In genomic region chr1:58711365-58712016, GRCm38 (mm10) we compare ENCODE assay signal across 8 mouse cellular contexts. TPM values are rescaled to one million over a fixed set of nuclear protein-coding genes. Genes with fewer than 3 reads are reported as not detected.
DNase-seq lines count a peak whose midpoint lies in the region; ATAC-seq and TF ChIP-seq lines count a peak whose summit lies in the region.

TSS of gene Cflar (plus strand) at chr1:58711508.

- H3K27me3 ChIP-seq in G1E (ENCODE audit: insufficient read depth, low read length) = no peaks in the 10 kb centered on the region
- no peaks in the 10 kb centered on the region for H3K27me3 ChIP-seq in forebrain, embryonic 14.5 days (replicated peaks; ENCODE audit: control insufficient read depth, insufficient read depth, low read length)
- H3K27me3 ChIP-seq in lung, postnatal 0 days (replicated peaks; ENCODE audit: insufficient read depth, low read length) = no peaks in the 10 kb centered on the region

- TF ChIP-seq EP300 in lung, postnatal 0 days (IDR thresholded peaks at IDR 0.05) = no peak; the same call in 1 of the 2 replicates

- intact Hi-C loops in heart, postnatal 25 days (cut with DNase I) = loop anchor here (1.0 kb wide), 1 partner anchor 59 kb away; no protein-coding TSS in a partner anchor

- H3K27ac ChIP-seq in forebrain, embryonic 14.5 days (ENCODE audit: low read depth, low read length) = peak within 1 kb of the TSS; percentile 86
- H3K27ac ChIP-seq in layer of hippocampus, adult 2 months = peak within 1 kb of the TSS; percentile 98
- H3K27ac ChIP-seq in lung, postnatal 0 days (ENCODE audit: low read length) = peak within 1 kb of the TSS; percentile 99

- 0 out of 2 replicates have a peak, but pooled peaks cover 3% of the 10 kb centered on the region for H3K9me3 ChIP-seq in G1E (replicated peaks)
- H3K9me3 ChIP-seq in forebrain, embryonic 14.5 days (replicated peaks; ENCODE audit: control insufficient read depth, low read length) = no peaks in the 10 kb centered on the region
- no peaks in the 10 kb centered on the region for H3K9me3 ChIP-seq in lung, postnatal 0 days (ENCODE audit: low read length)

- under 1% methylated on average over 45 of the region's 45 CpGs for WGBS in forebrain, embryonic 14.5 days
- WGBS in lung, postnatal 0 days = 1% methylated on average over 45 of the region's 45 CpGs

- H3K9ac ChIP-seq in forebrain, embryonic 14.5 days (ENCODE audit: low read length) = peak within 1 kb of the TSS; percentile 85
- H3K9ac ChIP-seq in lung, postnatal 0 days (replicated peaks; ENCODE audit: low read depth) = peak within 1 kb of the TSS; percentile 98

- peak; percentile 49 for DNase-seq in G1E (ENCODE audit: low spot score)
- peak; percentile 54 for DNase-seq in cerebellum, adult 11 months
- DNase-seq in forebrain, embryonic 14.5 days (ENCODE audit: low spot score) = peak; percentile 77
- peak; percentile 66 for DNase-seq in heart, postnatal 25 days (ENCODE audit: low spot score)
- peak in 1 of 2 experiments; percentile 43 for DNase-seq in layer of hippocampus, adult 2 months (ENCODE audit: low spot score in 2 of 2)
- DNase-seq in lung, postnatal 0 days (ENCODE audit: low spot score) = peak; percentile 80
- DNase-seq in ovary, postnatal 10 days (ENCODE audit: low spot score) = peak; percentile 57
- peak; percentile 82 for DNase-seq in thymus, postnatal 14 days

- peaks cover 26% of the 10 kb centered on the region for H3K36me3 ChIP-seq in G1E (replicated peaks)
- no peaks in the 10 kb centered on the region for H3K36me3 ChIP-seq in forebrain, embryonic 14.5 days (ENCODE audit: control insufficient read depth, insufficient read depth, low read length)
- H3K36me3 ChIP-seq in lung, postnatal 0 days (ENCODE audit: insufficient read depth, low read length) = no peaks in the 10 kb centered on the region; the same call in 1 of the 2 replicates

- peaks cover 42% of the 10 kb centered on the region for H3K4me1 ChIP-seq in G1E (ENCODE audit: insufficient read depth, low read depth, low read length)
- no peaks in the 10 kb centered on the region; the same call in 1 of the 2 replicates for H3K4me1 ChIP-seq in forebrain, embryonic 14.5 days (ENCODE audit: control insufficient read depth, insufficient read depth, low read length)
- peaks cover 9% of the 10 kb centered on the region for H3K4me1 ChIP-seq in lung, postnatal 0 days (ENCODE audit: insufficient read depth, low read depth, low read length)

- peak within 1 kb of the TSS; percentile 67 for H3K4me2 ChIP-seq in forebrain, embryonic 14.5 days (ENCODE audit: low read length)
- H3K4me2 ChIP-seq in lung, postnatal 0 days (replicated peaks; ENCODE audit: low read depth, low read length) = peak within 1 kb of the TSS; percentile 60

- no peak for TF ChIP-seq CTCF in G1E (IDR thresholded peaks at IDR 0.05; ENCODE audit: low read depth, low read length)
- no peak for TF ChIP-seq CTCF in layer of hippocampus, adult 2 months (conservative IDR thresholded peaks at IDR 0.05)
- TF ChIP-seq CTCF in lung, postnatal 0 days (IDR thresholded peaks at IDR 0.05) = peak; percentile 2; the same call in 1 of the 2 replicates

- no peak for ATAC-seq in G1E (ENCODE audit: extremely low read depth, insufficient number of reproducible peaks, low FRiP score, poor library complexity, severe bottlenecking)
- ATAC-seq in forebrain, embryonic 14.5 days = peak; percentile 85
- ATAC-seq in lung, postnatal 0 days = peak; percentile 58

- peak within 1 kb of the TSS; percentile 82 for H3K4me3 ChIP-seq in G1E (ENCODE audit: low read depth, low read length)
- peak within 1 kb of the TSS; percentile 58 for H3K4me3 ChIP-seq in forebrain, embryonic 14.5 days (ENCODE audit: low read depth, low read length)
- peak within 1 kb of the TSS; percentile 85 for H3K4me3 ChIP-seq in layer of hippocampus, adult 2 months
- H3K4me3 ChIP-seq in lung, postnatal 0 days (ENCODE audit: low read depth, low read length) = peak within 1 kb of the TSS; percentile 65

RNA-seq across cellular contexts. Expression of gene Cflar, which starts in this region (rescaled TPM):
- total RNA-seq in G1E (2014; fragmentation: Nextera tagmentation) = 92.7 and 127 TPM in 2 replicates
- total RNA-seq in G1E (2017) = 173 and 179 TPM in 2 replicates
- polyA plus RNA-seq in G1E (2012) = 5.5 and 8.8 TPM in 2 replicates
- 18.3 and 18.7 TPM in 2 replicates for polyA plus RNA-seq in forebrain, embryonic 14.5 days (2014; fragmentation: Nextera tagmentation; extraction: Ambion mirVana)
- total RNA-seq in heart, postnatal 25 days (2021) = 10 to 100 TPM; 52.1 to 59.3 TPM
- 10 to 100 TPM; 32.9 to 35.2 TPM for total RNA-seq in layer of hippocampus, adult 2 months (2021)
- polyA plus RNA-seq in lung, postnatal 0 days (2015; fragmentation: Nextera tagmentation; extraction: Ambion mirVana) = 62.1 and 62.2 TPM in 2 replicates
